Mouse (Mus musculus): ENCODE data around the gene Gprc5b. TPM values are rescaled to one million over a fixed set of nuclear protein-coding genes. Genes with fewer than 3 reads are reported as not detected.

Gene Gprc5b
- polyA plus RNA-seq, 1 experiment from 2014 or later = 17.8 TPM

- ATAC-seq (ENCODE audit: insufficient read depth, low FRiP score, low TSS enrichment) (no peak), DNase-seq (ENCODE audit: low spot score) (no peak)
- WGBS = 85% methylated on average over 7 of the region's 7 CpGs
- Histone ChIP-seq H3K4me3 (ENCODE audit: low read depth, low read length) (no peak overlapping the region), H3K27ac (ENCODE audit: low read depth, low read length) (no peak overlapping the region), H3K4me1 (ENCODE audit: control insufficient read depth, insufficient read depth, low read length) (no peaks in the 10 kb centered on the region), H3K9me3 (ENCODE audit: control insufficient read depth, low read length) (no peaks in the 10 kb centered on the region), H3K36me3 (ENCODE audit: control insufficient read depth, insufficient read depth, low read length) (no peaks in the 10 kb centered on the region), H3K4me2 (ENCODE audit: low read depth) (no peak overlapping the region), H3K27me3 (ENCODE audit: control insufficient read depth, insufficient read depth, low read length) (no peaks in the 10 kb centered on the region), H3K9ac (ENCODE audit: low read length) (no peak overlapping the region)
Measured at GRCm38 (mm10) chr7:118949749-118950148, 45.3 kb downstream of the Gprc5b start.

DNA sequence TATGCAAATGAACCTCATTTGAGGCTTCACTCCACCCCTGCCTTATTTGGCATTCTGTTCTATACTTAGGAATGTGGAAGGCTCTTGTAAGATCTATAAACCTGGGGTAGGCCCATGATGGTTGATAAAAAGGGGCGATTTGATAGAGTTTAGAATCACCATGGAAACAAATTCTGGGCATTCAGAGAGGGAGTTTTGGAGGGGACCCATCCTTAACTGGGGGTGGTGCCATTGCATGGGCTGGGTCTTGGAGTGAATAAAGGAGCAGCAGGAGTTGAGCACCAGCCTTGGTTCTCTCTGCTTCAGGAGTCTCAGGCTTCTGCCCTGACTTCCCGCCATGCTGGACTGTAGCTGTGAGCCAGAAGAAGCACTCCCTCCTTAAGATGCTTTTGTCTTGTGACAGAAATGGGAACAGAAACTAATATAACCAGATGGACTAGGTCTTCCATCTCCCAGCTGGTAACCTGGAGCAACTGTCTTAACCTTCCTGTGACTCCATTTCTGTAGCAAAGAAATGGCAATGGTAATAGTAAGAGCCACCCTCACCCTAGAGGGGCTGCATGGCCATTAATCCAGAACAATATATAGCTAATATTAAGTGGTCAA is 46.2 kb downstream of the Gprc5b start:
- Histone ChIP-seq H3K9me3 (ENCODE audit: control insufficient read depth, low read length) (no peaks in the 10 kb centered on the region), H3K9ac (ENCODE audit: low read length) (no peak overlapping the region), H3K4me2 (ENCODE audit: low read depth) (no peak overlapping the region), H3K4me1 (ENCODE audit: control insufficient read depth, insufficient read depth, low read length) (no peaks in the 10 kb centered on the region), H3K36me3 (ENCODE audit: control insufficient read depth, insufficient read depth, low read length) (no peaks in the 10 kb centered on the region), H3K27me3 (ENCODE audit: control insufficient read depth, insufficient read depth, low read length) (no peaks in the 10 kb centered on the region), H3K4me3 (ENCODE audit: low read depth, low read length) (no peak overlapping the region), H3K27ac (ENCODE audit: low read depth, low read length) (no peak overlapping the region)
- DNase-seq (ENCODE audit: low spot score) = no peak
- ATAC-seq (ENCODE audit: insufficient read depth, low FRiP score, low TSS enrichment) = no peak
- WGBS = 71% methylated on average over 2 of the region's 2 CpGs

DNA sequence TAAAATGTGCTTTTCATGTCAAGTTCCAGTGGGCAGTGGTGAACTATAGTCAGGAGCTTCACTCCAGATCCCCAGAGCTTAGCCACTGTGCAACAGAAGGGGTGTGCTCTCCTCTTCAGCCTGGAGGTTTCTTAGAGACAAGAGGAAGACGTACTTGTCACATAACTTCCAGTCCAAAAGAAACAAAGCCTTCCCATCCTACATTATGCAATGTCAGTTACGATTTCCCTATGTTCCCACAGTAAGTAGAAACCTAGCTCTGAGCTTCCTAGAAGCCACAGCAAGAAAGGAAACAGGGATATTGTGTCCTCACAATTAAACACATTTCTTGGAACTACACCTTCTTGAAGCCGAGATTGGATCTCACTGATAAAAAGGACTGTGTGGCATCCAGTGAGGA is 47.8 kb downstream of the Gprc5b start:
- Histone ChIP-seq H3K27me3 (ENCODE audit: control insufficient read depth, insufficient read depth, low read length) (no peaks in the 10 kb centered on the region), H3K9ac (ENCODE audit: low read length) (no peak overlapping the region), H3K4me1 (ENCODE audit: control insufficient read depth, insufficient read depth, low read length) (peaks cover 3% of the 10 kb centered on the region; the same call in 1 of the 2 replicates), H3K4me2 (ENCODE audit: low read depth) (no peak overlapping the region), H3K4me3 (ENCODE audit: low read depth, low read length) (no peak overlapping the region), H3K9me3 (ENCODE audit: control insufficient read depth, low read length) (no peaks in the 10 kb centered on the region), H3K36me3 (ENCODE audit: control insufficient read depth, insufficient read depth, low read length) (no peaks in the 10 kb centered on the region), H3K27ac (ENCODE audit: low read depth, low read length) (no peak overlapping the region)
- 77% methylated on average over 3 of the region's 3 CpGs for WGBS
- ATAC-seq (ENCODE audit: insufficient read depth, low FRiP score, low TSS enrichment) (no peak), DNase-seq (ENCODE audit: low spot score) (no peak)

GRCm38 (mm10) chr7:118944884-118945283 is 50.1 kb downstream of the Gprc5b start:
- Histone ChIP-seq H3K4me2 (ENCODE audit: low read depth) (no peak overlapping the region), H3K27me3 (ENCODE audit: control insufficient read depth, insufficient read depth, low read length) (no peaks in the 10 kb centered on the region), H3K9ac (ENCODE audit: low read length) (no peak overlapping the region), H3K9me3 (ENCODE audit: control insufficient read depth, low read length) (no peaks in the 10 kb centered on the region), H3K4me3 (ENCODE audit: low read depth, low read length) (no peak overlapping the region), H3K36me3 (ENCODE audit: control insufficient read depth, insufficient read depth, low read length) (no peaks in the 10 kb centered on the region), H3K4me1 (ENCODE audit: control insufficient read depth, insufficient read depth, low read length) (peaks cover 3% of the 10 kb centered on the region; the same call in 1 of the 2 replicates), H3K27ac (ENCODE audit: low read depth, low read length) (no peak overlapping the region)
- no peak for ATAC-seq (ENCODE audit: insufficient read depth, low FRiP score, low TSS enrichment)
- 38% methylated on average over 2 of the region's 2 CpGs for WGBS
- no peak for DNase-seq (ENCODE audit: low spot score)

- 29% methylated on average over 7 of the region's 7 CpGs for WGBS
- DNase-seq (ENCODE audit: low spot score) = peak; percentile 14
Measured at GRCm38 (mm10) chr7:118943170-118943569, 51.8 kb downstream of the Gprc5b start.

GRCm38 (mm10) chr7:118942297-118942696 is 52.7 kb downstream of the Gprc5b start:
- 81% methylated on average over 3 of the region's 3 CpGs for WGBS
- Histone ChIP-seq H3K4me1 (ENCODE audit: control insufficient read depth, insufficient read depth, low read length) (peaks cover 3% of the 10 kb centered on the region; the same call in 1 of the 2 replicates), H3K27me3 (ENCODE audit: control insufficient read depth, insufficient read depth, low read length) (no peaks in the 10 kb centered on the region), H3K4me2 (ENCODE audit: low read depth) (no peak overlapping the region), H3K4me3 (ENCODE audit: low read depth, low read length) (no peak overlapping the region), H3K36me3 (ENCODE audit: control insufficient read depth, insufficient read depth, low read length) (no peaks in the 10 kb centered on the region), H3K9me3 (ENCODE audit: control insufficient read depth, low read length) (no peaks in the 10 kb centered on the region), H3K27ac (ENCODE audit: low read depth, low read length) (no peak overlapping the region), H3K9ac (ENCODE audit: low read length) (no peak overlapping the region)
- ATAC-seq (ENCODE audit: insufficient read depth, low FRiP score, low TSS enrichment) = no peak
- no peak for DNase-seq (ENCODE audit: low spot score)

More at GRCm38 (mm10) chr7:118943170-118943569, 51.8 kb downstream of the Gprc5b start:
- Histone ChIP-seq H3K4me1 (ENCODE audit: control insufficient read depth, insufficient read depth, low read length) (peaks cover 3% of the 10 kb centered on the region; the same call in 1 of the 2 replicates), H3K9me3 (ENCODE audit: control insufficient read depth, low read length) (no peaks in the 10 kb centered on the region), H3K27ac (ENCODE audit: low read depth, low read length) (no peak overlapping the region), H3K4me2 (ENCODE audit: low read depth) (no peak overlapping the region), H3K27me3 (ENCODE audit: control insufficient read depth, insufficient read depth, low read length) (no peaks in the 10 kb centered on the region), H3K36me3 (ENCODE audit: control insufficient read depth, insufficient read depth, low read length) (no peaks in the 10 kb centered on the region), H3K9ac (ENCODE audit: low read length) (no peak overlapping the region), H3K4me3 (ENCODE audit: low read depth, low read length) (no peak overlapping the region)
- no peak for ATAC-seq (ENCODE audit: insufficient read depth, low FRiP score, low TSS enrichment)

- H3K27ac ChIP-seq (ENCODE audit: low read depth, low read length) = no peak overlapping the region
- ATAC-seq (ENCODE audit: insufficient read depth, low FRiP score, low TSS enrichment) (no peak), DNase-seq (ENCODE audit: low spot score) (no peak)
- no peak overlapping the region for H3K9ac ChIP-seq (ENCODE audit: low read length)
- no peak overlapping the region for H3K4me3 ChIP-seq (ENCODE audit: low read depth, low read length)
- H3K36me3 ChIP-seq (ENCODE audit: control insufficient read depth, insufficient read depth, low read length) = no peaks in the 10 kb centered on the region
- no peaks in the 10 kb centered on the region for H3K27me3 ChIP-seq (ENCODE audit: control insufficient read depth, insufficient read depth, low read length)
- whole genome bisulfite sequencing = 76% methylated on average over 11 of the region's 11 CpGs
- no peaks in the 10 kb centered on the region for H3K4me1 ChIP-seq (ENCODE audit: control insufficient read depth, insufficient read depth, low read length)
- H3K4me2 ChIP-seq (ENCODE audit: low read depth) = no peak overlapping the region
- no peaks in the 10 kb centered on the region for H3K9me3 ChIP-seq (ENCODE audit: control insufficient read depth, low read length)
Measured at GRCm38 (mm10) chr7:118937469-118938387, 57.3 kb downstream of the Gprc5b start.

DNA sequence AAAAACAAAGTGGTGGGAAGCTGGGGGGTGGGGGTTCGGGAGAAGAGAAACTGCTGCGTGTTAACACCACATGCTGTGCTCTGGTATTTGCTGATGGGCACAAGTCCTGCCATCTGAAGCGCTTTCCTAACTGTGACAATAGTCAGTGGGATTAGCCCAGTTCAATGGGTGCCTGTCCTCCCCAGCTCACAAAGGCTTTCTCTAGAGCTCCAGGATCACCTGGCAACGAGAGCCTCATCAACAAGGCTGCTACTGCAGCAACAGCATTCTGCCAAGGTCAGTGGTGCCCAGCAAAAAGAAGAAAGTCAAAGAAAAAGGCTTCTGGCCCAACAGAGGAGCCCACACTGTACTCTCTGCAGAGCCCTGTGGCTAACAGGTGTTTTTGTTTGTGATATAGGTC is 58.2 kb downstream of the Gprc5b start:
- H3K4me1 ChIP-seq (ENCODE audit: control insufficient read depth, insufficient read depth, low read length) = no peaks in the 10 kb centered on the region
- no peak overlapping the region for H3K4me2 ChIP-seq (ENCODE audit: low read depth)
- no peak for ATAC-seq (ENCODE audit: insufficient read depth, low FRiP score, low TSS enrichment)
- no peak overlapping the region for H3K9ac ChIP-seq (ENCODE audit: low read length)
- no peaks in the 10 kb centered on the region for H3K36me3 ChIP-seq (ENCODE audit: control insufficient read depth, insufficient read depth, low read length)
- H3K27me3 ChIP-seq (ENCODE audit: control insufficient read depth, insufficient read depth, low read length) = no peaks in the 10 kb centered on the region
- H3K27ac ChIP-seq (ENCODE audit: low read depth, low read length) = no peak overlapping the region
- no peak overlapping the region for H3K4me3 ChIP-seq (ENCODE audit: low read depth, low read length)
- no peak for DNase-seq (ENCODE audit: low spot score)
- WGBS = 32% methylated on average over 4 of the region's 4 CpGs
- no peaks in the 10 kb centered on the region for H3K9me3 ChIP-seq (ENCODE audit: control insufficient read depth, low read length)
